8 mouse cellular contexts compared by ENCODE assay signal in genomic region chr8:111258631-111259407, GRCm38 (mm10). TPM values are rescaled to one million over a fixed set of nuclear protein-coding genes. Genes with fewer than 3 reads are reported as not detected.
DNase-seq lines count a peak whose midpoint lies in the region; ATAC-seq lines count a peak whose summit lies in the region.

Glg1 (minus strand) TSS chr8:111259216.

- no peaks in the 10 kb centered on the region for H3K27me3 ChIP-seq in hindbrain, embryonic 14.5 days (ENCODE audit: control insufficient read depth, insufficient read depth, low read length)

- DNase-seq in R1 (ENCODE audit: low read depth, low spot score): peak; percentile 92
- DNase-seq in cerebellum, postnatal 25 days: peak; percentile 95 to 97
- peak; percentile 82 to 84 for DNase-seq in frontal cortex, postnatal 25 days (ENCODE audit: low spot score in 2 of 2)
- peak; percentile 94 for DNase-seq in hindbrain, embryonic 14.5 days (ENCODE audit: low spot score)
- DNase-seq in layer of hippocampus, postnatal 36 days: peak; percentile 90 to 91
- peak; percentile 96 for DNase-seq in lung, postnatal 36 days
- DNase-seq in retina, postnatal 1 day: peak; percentile 96
- DNase-seq in urinary bladder, adult 18-20 months (ENCODE audit: low spot score in 2 of 2): peak; percentile 93 to 95

- H3K4me3 ChIP-seq in hindbrain, embryonic 14.5 days (replicated peaks; ENCODE audit: low read length): peak within 1 kb of the TSS; percentile 87

- H3K4me2 ChIP-seq in hindbrain, embryonic 14.5 days (replicated peaks): peak within 1 kb of the TSS; percentile 68

- H3K9me3 ChIP-seq in hindbrain, embryonic 14.5 days (ENCODE audit: control insufficient read depth, low read length): no peaks in the 10 kb centered on the region

- WGBS in hindbrain, embryonic 14.5 days: under 1% methylated on average over 76 of the region's 76 CpGs

- ATAC-seq in hindbrain, embryonic 14.5 days (ENCODE audit: low FRiP score): peak; percentile 93

- H3K36me3 ChIP-seq in hindbrain, embryonic 14.5 days (replicated peaks; ENCODE audit: control insufficient read depth, insufficient read depth): no peaks in the 10 kb centered on the region

- H3K4me1 ChIP-seq in hindbrain, embryonic 14.5 days (replicated peaks; ENCODE audit: control insufficient read depth, insufficient read depth, low read length): peaks cover 13% of the 10 kb centered on the region

- H3K27ac ChIP-seq in hindbrain, embryonic 14.5 days: peak within 1 kb of the TSS; percentile 99

- H3K9ac ChIP-seq in hindbrain, embryonic 14.5 days: peak within 1 kb of the TSS; percentile 96

RNA-seq across cellular contexts. Expression of gene Glg1, which starts in this region (rescaled TPM):
- 85.8 and 89.0 TPM in 2 replicates for polyA plus RNA-seq in hindbrain, embryonic 14.5 days (2014; fragmentation: Nextera tagmentation; extraction: Ambion mirVana)
- total RNA-seq in layer of hippocampus, postnatal 36 days (2021): 100 to 1,000 TPM; 140 to 142 TPM

Comparison
In these comparisons a context has a peak if more than half of its experiments do, and no peak if none do; other contexts are left out.
1. Peak in every context shown above with its lines: DNase-seq, ATAC-seq, H3K4me3 ChIP-seq and H3K27ac ChIP-seq.